ENCODE assay signal across 19 mouse cellular contexts in genomic region chr4:46614641-46615040, GRCm38 (mm10). TPM values are rescaled to one million over a fixed set of nuclear protein-coding genes. Genes with fewer than 3 reads are reported as not detected.
A peak's percentile ranks its signal among the peaks of the same experiment; 100 is the strongest.
DNase-seq lines count a peak whose midpoint lies in the region; ATAC-seq and TF ChIP-seq lines count a peak whose summit lies in the region.
"Had no signal": no experiment of that assay in that cellular context is flagged by ENCODE, and none has a peak within 500 bp of the region (broad histone marks: within the 10 kb centered on the region; RNA-seq: fewer than 3 reads in every experiment).

No protein-coding gene starts in this region.

- peak; percentile 39; the same call in 1 of the 2 replicates for TF ChIP-seq POLR2A in bone marrow, adult 2 months (IDR thresholded peaks at IDR 0.05; ENCODE audit: borderline replicate concordance, control insufficient read depth, low read depth, low read length)

- no peak overlapping the region for H3K4me2 ChIP-seq in liver, embryonic 11.5 days
- H3K4me2 ChIP-seq: hindbrain, embryonic 14.5 days; neural tube, embryonic 13.5 days had no signal

- ATAC-seq in liver, embryonic 11.5 days (replicated peaks; ENCODE audit: low FRiP score) = no peak
- ATAC-seq in megakaryocyte, adult 5-6 weeks (ENCODE audit: poor library complexity, severe bottlenecking) = peak; percentile 77
- ATAC-seq: intestine, embryonic 16.5 days had no signal

- no peaks in the 10 kb centered on the region for H3K36me3 ChIP-seq in liver, embryonic 11.5 days (ENCODE audit: control insufficient read depth, insufficient read depth, low read length)
- H3K36me3 ChIP-seq: embryonic facial prominence, embryonic 10.5 days; limb, embryonic 10.5 days; neural tube, embryonic 13.5 days had no signal

- WGBS in liver, embryonic 11.5 days = 51% methylated on average over 9 of the region's 9 CpGs
- WGBS in bone marrow, adult 2 months = 11% methylated on average over 9 of the region's 9 CpGs

- no peak overlapping the region for H3K27ac ChIP-seq in liver, embryonic 11.5 days (ENCODE audit: low read depth, low read length)
- peak overlapping the region; percentile 81 for H3K27ac ChIP-seq in bone marrow, adult 2 months (ENCODE audit: control insufficient read depth, insufficient read depth, low read depth, low read length, poor library complexity)
- H3K27ac ChIP-seq: embryonic facial prominence, embryonic 10.5 days; gastrocnemius, adult 2 months; hindbrain, embryonic 14.5 days; kidney, postnatal 0 days; limb, embryonic 10.5 days; neural tube, embryonic 13.5 days had no signal

- TF ChIP-seq CTCF in bone marrow, adult 2 months (IDR thresholded peaks at IDR 0.05; ENCODE audit: control insufficient read depth, insufficient read depth, low read length) = no peak

- H3K9me3 ChIP-seq in liver, embryonic 11.5 days (ENCODE audit: control insufficient read depth, low read length) = no peaks in the 10 kb centered on the region
- H3K9me3 ChIP-seq: embryonic facial prominence, embryonic 10.5 days; limb, embryonic 10.5 days; neural tube, embryonic 13.5 days had no signal

- peaks cover 11% of the 10 kb centered on the region for H3K4me1 ChIP-seq in liver, embryonic 11.5 days (replicated peaks; ENCODE audit: control insufficient read depth, insufficient read depth, low read length)
- peaks cover 6% of the 10 kb centered on the region; the same call in 1 of the 2 replicates for H3K4me1 ChIP-seq in bone marrow, adult 2 months (ENCODE audit: control insufficient read depth, insufficient read depth, low read length)

- DNase-seq in liver (peak; percentile 42), 3T3-L1 (ENCODE audit: low read depth, low spot score) (peak; percentile 34)
- DNase-seq in liver, embryonic 11.5 days (ENCODE audit: low spot score) = no peak
- no peak for DNase-seq in adrenal gland, postnatal 25 days
- DNase-seq in ovary, adult 18-20 months (ENCODE audit: low spot score) = no peak
- DNase-seq in gastrocnemius, postnatal 4 days (ENCODE audit: low spot score in 2 of 2) = no peak
- DNase-seq: cerebellum, postnatal 36 days; gastrocnemius, adult 2 months; heart, postnatal 10 days; right cerebral cortex, postnatal 25 days had no signal

- H3K27me3 ChIP-seq in liver, embryonic 11.5 days (replicated peaks; ENCODE audit: control insufficient read depth, insufficient read depth, low read length) = peaks cover 5% of the 10 kb centered on the region

- no peak overlapping the region for H3K4me3 ChIP-seq in liver, embryonic 11.5 days (ENCODE audit: low read depth, low read length)
- H3K4me3 ChIP-seq in bone marrow, adult 2 months (replicated peaks; ENCODE audit: control insufficient read depth, low read depth, low read length) = peak overlapping the region; percentile 65
- H3K4me3 ChIP-seq: embryonic facial prominence, embryonic 10.5 days; erythroblast, embryonic 14.5 days; gastrocnemius, adult 2 months; limb, embryonic 10.5 days; neural tube, embryonic 13.5 days had no signal

- no peak overlapping the region for H3K9ac ChIP-seq in liver, embryonic 11.5 days (ENCODE audit: low read depth, low read length)
- H3K9ac ChIP-seq: hindbrain, embryonic 14.5 days; neural tube, embryonic 13.5 days had no signal

RNA-seq across cellular contexts. Expression of gene Coro2a, which starts 12.6 kb away (rescaled TPM):
- polyA plus RNA-seq in liver, embryonic 11.5 days (2014; fragmentation: Nextera tagmentation; extraction: Ambion mirVana) = 4.8 and 5.7 TPM in 2 replicates
- 6.0 and 8.1 TPM in 2 replicates for polyA plus RNA-seq in bone marrow, adult 2 months (2011; ENCODE audit: insufficient read depth, insufficient read length, low replicate concordance, missing spikeins)
- total RNA-seq in megakaryocyte, adult 5-6 weeks (2015) = 54.8 and 55.6 TPM in 2 replicates
- total RNA-seq in megakaryocyte, adult 5-6 weeks (2017) = 31.4 and 31.9 TPM in 2 replicates
- total RNA-seq in adrenal gland, postnatal 25 days (2021) = 2.4 and 3.5 TPM in 2 replicates
- total RNA-seq in gastrocnemius, postnatal 4 days (2021) = under 1 TPM; 0.80 to 0.81 TPM

RNA-seq across cellular contexts. Expression of gene Tbc1d2, which starts 35.4 kb away (rescaled TPM):
- polyA plus RNA-seq in liver, embryonic 11.5 days (2014; fragmentation: Nextera tagmentation; extraction: Ambion mirVana) = 0.58 and 0.70 TPM in 2 replicates
- polyA plus RNA-seq in bone marrow, adult 2 months (2011; ENCODE audit: insufficient read depth, insufficient read length, low replicate concordance, missing spikeins) = 2.7 and 4.6 TPM in 2 replicates
- 8.9 and 10.4 TPM in 2 replicates for total RNA-seq in megakaryocyte, adult 5-6 weeks (2015)
- 8.5 and 11.6 TPM in 2 replicates for total RNA-seq in megakaryocyte, adult 5-6 weeks (2017)
- 2.1 and 2.9 TPM in 2 replicates for total RNA-seq in adrenal gland, postnatal 25 days (2021)
- 1 to 10 TPM; 1.6 to 1.8 TPM for total RNA-seq in gastrocnemius, postnatal 4 days (2021)

Comparison
In these comparisons a context has a peak if more than half of its experiments do, and no peak if none do; other contexts are left out.
1. DNase-seq: peak in liver (single experiment) and 3T3-L1 (single experiment); none in liver, embryonic 11.5 days (single experiment), adrenal gland, postnatal 25 days (single experiment), ovary, adult 18-20 months (single experiment) and gastrocnemius, postnatal 4 days (0 of 2).